Mouse (Mus musculus) ovary, adult 2 months (tissue): ENCODE data around the gene Dtymk. TPM values are rescaled to one million over a fixed set of nuclear protein-coding genes. Genes with fewer than 3 reads are reported as not detected.

ENCODE experiments used
- polyA plus RNA-seq: library from polyadenylated mRNA; depleted of rRNA; stranded (reverse); fragments of >200 nt; gene quantifications from 2 replicates; pipeline ENCODE4 v1.2.3, GENCODE M21; 2012; rRNA removed

Dtymk gene
- 70.0 and 83.6 TPM in 2 replicates for polyA plus RNA-seq

DNA sequence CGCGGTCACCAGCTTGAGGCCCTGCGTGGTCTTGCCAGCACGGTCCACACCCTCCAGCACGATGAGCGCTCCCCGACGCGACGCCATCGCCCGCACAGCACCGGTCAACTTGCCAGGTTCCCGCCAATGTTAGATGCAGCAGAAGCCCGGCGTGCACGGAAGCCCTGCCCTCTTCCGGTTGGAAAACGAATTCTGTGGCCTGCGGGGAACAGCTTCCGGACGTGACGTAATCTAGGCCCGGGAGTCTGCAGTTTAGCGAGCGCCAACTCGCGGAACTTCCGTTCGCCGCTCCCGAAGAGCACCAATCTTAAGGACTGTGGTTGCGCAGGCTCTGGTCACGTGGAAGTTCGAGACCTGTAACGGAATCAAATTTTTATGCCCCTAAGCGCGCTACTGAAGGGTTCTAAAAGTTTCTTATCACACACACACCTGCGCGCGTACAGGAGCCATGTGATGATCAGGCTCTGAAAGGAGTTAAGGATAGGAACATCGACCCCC, at the start of gene Dtymk:
Dtymk (minus strand) TSS at position 194 of the 498 bp plus-strand sequence.

GRCm38 (mm10) chr1:93824609-93825008, 22.9 kb upstream of the Dtymk start, which contains the start of gene D2hgdh:
TSS of gene D2hgdh (plus strand) at chr1:93824909.

DNA sequence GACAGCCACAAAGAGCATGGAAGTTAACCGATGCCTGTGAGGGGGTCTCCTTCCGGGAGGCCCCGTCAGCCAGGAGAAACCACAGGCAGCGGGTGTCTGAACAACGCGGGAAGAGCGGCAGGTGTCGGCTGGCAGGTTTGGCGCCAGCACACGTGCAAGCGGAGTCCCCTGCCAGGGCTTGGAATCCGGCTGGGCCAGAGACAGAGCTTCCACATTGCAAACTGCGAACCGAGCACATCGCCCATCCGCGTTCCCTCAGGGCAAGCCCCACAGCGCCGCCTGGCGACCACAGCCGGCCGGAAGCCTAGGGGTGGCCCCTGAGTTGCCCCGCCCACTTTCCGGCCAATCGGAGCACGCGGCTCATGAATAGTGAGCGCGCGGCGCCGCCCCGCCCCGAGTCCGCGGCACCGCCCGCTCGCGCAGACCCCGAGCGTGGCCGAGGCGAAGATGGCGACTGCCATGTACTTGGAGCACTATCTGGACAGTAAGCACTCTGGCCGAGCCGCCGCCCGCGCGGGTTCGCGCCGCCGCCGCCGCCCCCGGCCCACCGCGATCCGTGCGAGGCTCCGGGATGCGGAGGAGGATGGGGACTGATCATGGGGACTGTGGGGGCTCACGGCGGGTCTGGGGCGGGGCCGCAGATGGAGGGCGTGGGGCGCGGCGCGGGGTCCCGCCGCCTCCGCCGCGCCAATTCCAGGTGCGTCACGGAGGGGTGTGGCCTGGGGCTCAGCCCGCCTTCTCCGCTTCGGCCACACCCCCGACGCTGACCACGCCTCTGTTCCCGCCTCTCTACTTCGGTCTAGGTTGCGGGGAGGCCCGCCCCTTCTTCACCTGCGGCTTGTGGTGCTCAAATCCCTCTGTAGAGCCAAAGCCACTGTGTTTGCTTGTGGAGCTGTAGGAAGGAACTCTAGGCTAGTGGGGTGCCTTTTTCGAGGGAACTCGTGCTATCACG, 2.1 kb upstream of the Dtymk start, which contains the start of gene Ing5:
Ing5 (plus strand) TSS at position 410 of the 952 bp plus-strand sequence.

GRCm38 (mm10) chr1:93754573-93755290, 47.0 kb downstream of the Dtymk start, which contains the start of gene Thap4:
TSS of gene Thap4 (minus strand) at chr1:93754864.

GRCm38 (mm10) chr1:93751290-93751689, 50.4 kb downstream of the Dtymk start, which contains the start of gene Atg4b:
TSS of gene Atg4b (plus strand) at chr1:93751500.

Other genes starting within 250 kb of the Dtymk start
- 136 and 207 TPM in 2 replicates for gene Stk25, start 143.3 kb downstream of the Dtymk start, polyA plus RNA-seq
- gene Bok, start 116.3 kb downstream of the Dtymk start, polyA plus RNA-seq = 256 and 330 TPM in 2 replicates
- 59.2 and 61.0 TPM in 2 replicates for gene Atg4b, start 50.4 kb downstream of the Dtymk start, polyA plus RNA-seq
- gene Thap4, start 47.1 kb downstream of the Dtymk start, polyA plus RNA-seq = 45.3 and 48.7 TPM in 2 replicates
- gene Ing5, start 2.0 kb upstream of the Dtymk start, polyA plus RNA-seq = 10.1 and 12.1 TPM in 2 replicates
- 49.4 and 55.2 TPM in 2 replicates for gene D2hgdh, start 23.0 kb upstream of the Dtymk start, polyA plus RNA-seq
- 0.30 and 0.33 TPM in 2 replicates for gene Gal3st2, start 59.4 kb upstream of the Dtymk start, polyA plus RNA-seq
- 0.64 and 0.73 TPM in 2 replicates for gene Gal3st2b, start 116.4 kb upstream of the Dtymk start, polyA plus RNA-seq
- 0.17 and 0.20 TPM in 2 replicates for gene Gal3st2c, start 188.6 kb upstream of the Dtymk start, polyA plus RNA-seq
- 0.10 TPM in 1 of 2 replicates, not detected in the other for gene Neu4, start 218.5 kb upstream of the Dtymk start, polyA plus RNA-seq